Mouse (Mus musculus): ENCODE results near the gene Adam1a.

Adam1a gene

GRCm38 (mm10) chr5:121477680-121478079 is 67.6 kb downstream of the Adam1a start:
- DNase-seq, result peak; percentile 36 to 48

GRCm38 (mm10) chr5:121476040-121476439 is 69.2 kb downstream of the Adam1a start:
- no peak for DNase-seq

- no peak for DNase-seq
Observed at GRCm38 (mm10) chr5:121474610-121475009, 70.7 kb downstream of the Adam1a start.

GRCm38 (mm10) chr5:121472411-121472810 is 72.9 kb downstream of the Adam1a start:
- DNase-seq, result no peak

- no peak for DNase-seq
Observed at GRCm38 (mm10) chr5:121469566-121469965, 75.7 kb downstream of the Adam1a start.

Measured in cerebellum, adult 18-20 months (tissue).